Mouse (Mus musculus): ENCODE measurements at regions not wholly inside any gene's neighbourhood (a gene's known extent, or its start where the extent isn't known, plus 50 kb on each side); places are given as distances from the start of the nearest gene placed in this dataset.

- no peak overlapping the region for H3K27ac ChIP-seq (ENCODE audit: control insufficient read depth, insufficient read depth, low read depth, low read length, poor library complexity)
- H3K4me1 ChIP-seq (ENCODE audit: control insufficient read depth, insufficient read depth, low read length) = no peaks in the 10 kb centered on the region
- H3K4me3 ChIP-seq (replicated peaks; ENCODE audit: control insufficient read depth, low read depth, low read length) = no peak overlapping the region
- 80% methylated on average over 20 of the region's 20 CpGs for WGBS
- TF ChIP-seq CTCF (IDR thresholded peaks at IDR 0.05; ENCODE audit: control insufficient read depth, insufficient read depth, low read length) (no peak), POLR2A (IDR thresholded peaks at IDR 0.05; ENCODE audit: borderline replicate concordance, control insufficient read depth, low read depth, low read length) (no peak)
These were observed 90.0 kb upstream of the Mvb12b start for GRCm38 (mm10) chr2:33977576-33978352.

- Histone ChIP-seq H3K4me3 (replicated peaks; ENCODE audit: control insufficient read depth, low read depth, low read length) (no peak overlapping the region), H3K4me1 (ENCODE audit: control insufficient read depth, insufficient read depth, low read length) (no peaks in the 10 kb centered on the region), H3K27ac (ENCODE audit: control insufficient read depth, insufficient read depth, low read depth, low read length, poor library complexity) (no peak overlapping the region)
- WGBS = 92% methylated on average over 5 of the region's 5 CpGs
- no peak for TF ChIP-seq POLR2A (IDR thresholded peaks at IDR 0.05; ENCODE audit: borderline replicate concordance, control insufficient read depth, low read depth, low read length)
- TF ChIP-seq CTCF (IDR thresholded peaks at IDR 0.05; ENCODE audit: control insufficient read depth, insufficient read depth, low read length) = no peak
These were observed 89.4 kb upstream of the Mvb12b start for GRCm38 (mm10) chr2:33977151-33977550.

DNA sequence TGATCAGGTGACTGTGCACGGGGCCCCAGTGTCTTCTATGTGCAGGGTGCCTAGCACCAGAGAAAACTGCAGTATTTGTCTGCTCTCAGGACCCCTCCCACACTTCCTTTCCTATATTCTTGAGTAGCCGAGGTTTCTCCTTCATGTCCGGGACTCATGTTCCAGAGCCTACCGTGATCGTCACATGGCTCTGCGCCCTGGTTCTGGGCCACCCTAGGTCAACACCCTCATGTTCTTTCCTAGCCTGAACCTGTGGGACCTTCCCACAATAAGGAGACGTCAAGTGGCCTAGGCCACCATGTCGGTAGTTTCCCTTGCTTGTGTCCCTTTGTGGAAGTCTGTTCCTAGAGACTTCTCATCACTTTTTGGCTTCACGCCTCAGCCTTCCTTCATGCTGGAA lies 88.4 kb upstream of the Mvb12b start:
- 84% methylated on average over 9 of the region's 9 CpGs for WGBS
- H3K4me1 ChIP-seq (ENCODE audit: control insufficient read depth, insufficient read depth, low read length) = no peaks in the 10 kb centered on the region

GRCm38 (mm10) chr2:33975423-33976127 lies 87.8 kb upstream of the Mvb12b start:
- no peak overlapping the region for H3K27ac ChIP-seq (ENCODE audit: control insufficient read depth, insufficient read depth, low read depth, low read length, poor library complexity)
- 71% methylated on average over 14 of the region's 14 CpGs for WGBS
- no peak overlapping the region for H3K4me3 ChIP-seq (replicated peaks; ENCODE audit: control insufficient read depth, low read depth, low read length)
- no peaks in the 10 kb centered on the region for H3K4me1 ChIP-seq (ENCODE audit: control insufficient read depth, insufficient read depth, low read length)
- TF ChIP-seq CTCF (IDR thresholded peaks at IDR 0.05; ENCODE audit: control insufficient read depth, insufficient read depth, low read length) (no peak), POLR2A (IDR thresholded peaks at IDR 0.05; ENCODE audit: borderline replicate concordance, control insufficient read depth, low read depth, low read length) (no peak)

More for the DNA sequence above, 88.4 kb upstream of the Mvb12b start:
- H3K27ac ChIP-seq (ENCODE audit: control insufficient read depth, insufficient read depth, low read depth, low read length, poor library complexity) = no peak overlapping the region
- TF ChIP-seq CTCF (IDR thresholded peaks at IDR 0.05; ENCODE audit: control insufficient read depth, insufficient read depth, low read length) (no peak), POLR2A (IDR thresholded peaks at IDR 0.05; ENCODE audit: borderline replicate concordance, control insufficient read depth, low read depth, low read length) (no peak)
- no peak overlapping the region for H3K4me3 ChIP-seq (replicated peaks; ENCODE audit: control insufficient read depth, low read depth, low read length)

DNA sequence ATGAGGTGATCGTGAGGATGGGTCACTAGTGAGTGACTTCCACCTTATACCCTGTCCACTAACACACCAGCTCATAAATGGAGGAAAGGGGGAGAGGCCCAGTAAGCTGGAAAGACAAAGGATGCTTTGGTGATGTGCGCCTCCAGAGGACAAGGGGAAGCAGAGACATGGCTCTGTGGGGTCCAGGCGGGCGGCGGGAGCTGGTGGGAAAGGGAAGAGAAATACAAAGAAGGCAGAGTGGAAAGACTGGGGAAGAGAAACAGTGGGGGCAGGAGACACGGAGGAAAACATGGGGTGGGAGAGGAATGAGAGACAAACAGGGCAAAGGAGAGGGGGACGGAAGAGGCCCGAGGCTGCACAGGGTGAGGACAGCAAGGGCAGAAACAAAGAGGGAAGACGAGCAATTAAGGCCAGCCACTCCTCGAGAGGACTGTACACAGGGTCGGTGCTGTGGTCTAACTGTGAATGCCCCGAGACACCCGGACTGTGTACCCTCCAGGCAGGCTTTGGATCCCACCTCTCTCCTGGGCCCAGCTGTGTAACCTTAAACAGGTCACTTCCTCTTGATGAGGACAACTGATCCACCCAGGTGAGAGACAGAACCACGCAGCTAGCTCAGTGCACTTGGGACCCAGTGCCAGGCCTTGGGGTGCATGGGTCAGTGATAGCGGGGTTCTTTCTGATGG lies 87.1 kb upstream of the Mvb12b start:
- Histone ChIP-seq H3K27ac (ENCODE audit: control insufficient read depth, insufficient read depth, low read depth, low read length, poor library complexity) (no peak overlapping the region), H3K4me3 (replicated peaks; ENCODE audit: control insufficient read depth, low read depth, low read length) (no peak overlapping the region), H3K4me1 (ENCODE audit: control insufficient read depth, insufficient read depth, low read length) (no peaks in the 10 kb centered on the region)
- WGBS = 81% methylated on average over 15 of the region's 15 CpGs
- no peak for TF ChIP-seq POLR2A (IDR thresholded peaks at IDR 0.05; ENCODE audit: borderline replicate concordance, control insufficient read depth, low read depth, low read length)
- no peak for TF ChIP-seq CTCF (IDR thresholded peaks at IDR 0.05; ENCODE audit: control insufficient read depth, insufficient read depth, low read length)

DNA sequence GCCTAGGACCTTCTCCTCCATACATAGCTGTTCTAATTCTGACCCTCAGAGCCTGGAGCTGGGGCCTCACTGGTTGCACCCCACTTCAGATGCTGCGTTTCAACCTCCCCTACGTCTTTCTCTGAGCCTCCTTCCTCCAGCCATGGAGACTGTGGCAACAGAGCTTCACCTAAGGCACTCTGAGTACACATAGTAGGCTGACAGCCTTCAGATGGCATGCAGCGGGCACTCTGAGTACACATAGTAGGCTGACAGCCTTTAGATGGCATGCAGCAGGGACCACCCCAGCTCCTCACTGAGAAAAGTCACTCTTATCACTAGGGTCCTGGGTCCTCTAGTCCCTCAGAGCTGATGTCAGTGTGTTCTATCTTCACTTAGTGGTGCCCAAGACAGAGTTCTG lies 86.3 kb upstream of the Mvb12b start:
- Histone ChIP-seq H3K4me3 (replicated peaks; ENCODE audit: control insufficient read depth, low read depth, low read length) (no peak overlapping the region), H3K27ac (ENCODE audit: control insufficient read depth, insufficient read depth, low read depth, low read length, poor library complexity) (no peak overlapping the region), H3K4me1 (ENCODE audit: control insufficient read depth, insufficient read depth, low read length) (no peaks in the 10 kb centered on the region; the same call in 1 of the 2 replicates)
- TF ChIP-seq POLR2A (IDR thresholded peaks at IDR 0.05; ENCODE audit: borderline replicate concordance, control insufficient read depth, low read depth, low read length) (no peak), CTCF (IDR thresholded peaks at IDR 0.05; ENCODE audit: control insufficient read depth, insufficient read depth, low read length) (no peak)
- WGBS = 75% methylated on average over 3 of the region's 3 CpGs

- Histone ChIP-seq H3K4me1 (ENCODE audit: control insufficient read depth, insufficient read depth, low read length) (no peaks in the 10 kb centered on the region; the same call in 1 of the 2 replicates), H3K27ac (ENCODE audit: control insufficient read depth, insufficient read depth, low read depth, low read length, poor library complexity) (no peak overlapping the region), H3K4me3 (replicated peaks; ENCODE audit: control insufficient read depth, low read depth, low read length) (no peak overlapping the region)
- WGBS = 70% methylated on average over 4 of the region's 4 CpGs
- TF ChIP-seq POLR2A (IDR thresholded peaks at IDR 0.05; ENCODE audit: borderline replicate concordance, control insufficient read depth, low read depth, low read length) (no peak), CTCF (IDR thresholded peaks at IDR 0.05; ENCODE audit: control insufficient read depth, insufficient read depth, low read length) (peak; percentile 100)
These were observed 85.6 kb upstream of the Mvb12b start for GRCm38 (mm10) chr2:33973213-33973834.

Measured in bone marrow, adult 2 months (tissue).